Mouse (Mus musculus): ENCODE measurements at regions not wholly inside any gene's neighbourhood (a gene's known extent, or its start where the extent isn't known, plus 50 kb on each side); places are given as distances from the start of the nearest gene placed in this dataset.
"Not testable (repeated sequence)": the region's sequence is repeated elsewhere in the genome, so short reads cannot be mapped to it uniquely, and the experiment has no call there.

DNA sequence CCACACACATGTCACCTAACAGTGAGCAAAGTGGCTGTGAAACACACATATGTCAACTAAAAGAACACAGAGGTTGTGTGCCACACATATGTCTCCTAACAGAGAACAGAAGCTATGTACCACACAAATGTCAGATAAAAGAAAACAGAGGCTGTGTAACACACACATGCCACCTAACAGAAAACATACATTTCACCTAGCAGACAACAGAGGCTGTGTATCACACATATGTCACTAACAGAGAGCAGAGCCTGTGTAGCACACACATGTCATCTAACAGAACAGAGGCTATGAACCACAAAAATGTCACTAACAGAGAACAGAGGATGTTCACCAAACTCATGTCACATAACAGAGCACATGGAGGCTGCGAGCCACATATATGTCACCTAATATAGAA, 103.6 kb upstream of the Thrb start:
- Histone ChIP-seq H3K9me3 (ENCODE audit: control insufficient read depth, low read length) (no peaks in the 10 kb centered on the region), H3K4me3 (ENCODE audit: insufficient read depth in 1 of 2, low read depth in 2 of 2, low read length in 2 of 2) (no peak overlapping the region), H3K27ac (no peak overlapping the region), H3K4me2 (ENCODE audit: low read depth) (no peak overlapping the region), H3K27me3 (ENCODE audit: control insufficient read depth, insufficient read depth, low read length) (no peaks in the 10 kb centered on the region), H3K36me3 (replicated peaks; ENCODE audit: control insufficient read depth, insufficient read depth, low read depth) (no peaks in the 10 kb centered on the region), H3K9ac (replicated peaks) (no peak overlapping the region), H3K4me1 (replicated peaks; ENCODE audit: control insufficient read depth in 2 of 2, insufficient read depth in 2 of 2, low read length in 1 of 2) (no peaks in the 10 kb centered on the region)
- TF ChIP-seq EP300 (IDR thresholded peaks at IDR 0.05; ENCODE audit: low read depth) (no peak), CTCF (IDR thresholded peaks at IDR 0.05; ENCODE audit: low read depth) (no peak)
- 50% methylated on average over 1 of the region's 1 CpGs for WGBS (ENCODE audit: insufficient replicate concordance)
- DNase-seq (ENCODE audit: low read depth in 3 of 3, low spot score in 3 of 3) (no peak), ATAC-seq (ENCODE audit: insufficient read depth) (no peak)

DNA sequence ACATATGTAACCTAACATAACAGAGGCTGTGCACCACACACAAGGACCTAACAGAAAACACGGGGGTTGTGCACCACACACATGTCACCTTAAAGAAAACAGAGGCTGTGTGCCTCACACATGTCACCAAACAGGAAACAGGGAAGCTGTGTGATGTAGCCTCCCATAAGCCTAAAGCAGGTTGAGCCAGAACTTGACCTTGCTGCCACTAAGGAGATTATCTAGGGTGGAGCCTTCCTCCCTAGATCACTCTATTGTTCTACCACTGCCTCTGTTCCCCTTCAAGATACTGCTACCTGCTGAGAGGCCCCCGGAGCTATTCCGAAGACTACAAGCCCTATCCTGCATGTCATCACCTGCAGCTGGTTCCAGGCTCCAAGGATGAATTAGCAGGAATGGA, 100.1 kb upstream of the Thrb start:
- not testable (repeated sequence) for H3K36me3 ChIP-seq (replicated peaks; ENCODE audit: control insufficient read depth, insufficient read depth, low read depth); ATAC-seq (ENCODE audit: insufficient read depth); H3K9ac ChIP-seq (replicated peaks); H3K9me3 ChIP-seq (ENCODE audit: control insufficient read depth, low read length); H3K27me3 ChIP-seq (ENCODE audit: control insufficient read depth, insufficient read depth, low read length); H3K4me2 ChIP-seq (ENCODE audit: low read depth); DNase-seq (ENCODE audit: low read depth in 3 of 3, low spot score in 3 of 3); H3K4me3 ChIP-seq (ENCODE audit: insufficient read depth in 1 of 2, low read depth in 2 of 2, low read length in 2 of 2); H3K27ac ChIP-seq; H3K4me1 ChIP-seq (replicated peaks; ENCODE audit: control insufficient read depth in 2 of 2, insufficient read depth in 2 of 2, low read length in 1 of 2)
- WGBS (ENCODE audit: insufficient replicate concordance), result 38% methylated on average over 3 of the region's 3 CpGs

DNA sequence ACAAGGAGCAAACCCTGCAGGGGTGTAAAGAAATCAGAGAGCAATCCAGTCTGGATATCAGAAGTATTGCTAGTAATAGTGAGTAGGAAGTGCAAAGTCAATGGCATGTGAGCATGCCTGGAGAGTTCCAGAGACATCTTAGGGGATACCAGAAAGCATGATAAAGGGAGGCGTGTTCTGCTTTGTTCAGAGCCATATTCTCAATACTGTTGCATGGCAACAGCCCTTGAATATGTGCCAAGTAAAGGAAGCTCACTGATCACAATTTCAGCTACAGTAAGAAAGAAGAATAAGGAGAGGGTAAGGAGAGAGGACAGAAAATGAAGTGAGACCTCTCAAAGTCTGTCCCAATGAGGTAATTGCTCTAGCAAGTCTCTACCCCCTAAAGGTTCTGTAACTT, 92.1 kb upstream of the Thrb start:
- no peaks in the 10 kb centered on the region for H3K4me1 ChIP-seq (replicated peaks; ENCODE audit: control insufficient read depth in 2 of 2, insufficient read depth in 2 of 2, low read length in 1 of 2)
- H3K27me3 ChIP-seq (ENCODE audit: control insufficient read depth, insufficient read depth, low read length), result no peaks in the 10 kb centered on the region
- H3K27ac ChIP-seq, result no peak overlapping the region
- H3K36me3 ChIP-seq (replicated peaks; ENCODE audit: control insufficient read depth, insufficient read depth, low read depth), result no peaks in the 10 kb centered on the region
- no peak overlapping the region for H3K9ac ChIP-seq (replicated peaks)
- no peak overlapping the region for H3K4me2 ChIP-seq (ENCODE audit: low read depth)
- no peak overlapping the region for H3K4me3 ChIP-seq (ENCODE audit: insufficient read depth in 1 of 2, low read depth in 2 of 2, low read length in 2 of 2)
- DNase-seq (ENCODE audit: low read depth in 3 of 3, low spot score in 3 of 3) (no peak), ATAC-seq (ENCODE audit: insufficient read depth) (no peak)
- H3K9me3 ChIP-seq (ENCODE audit: control insufficient read depth, low read length), result no peaks in the 10 kb centered on the region
- TF ChIP-seq EP300 (IDR thresholded peaks at IDR 0.05; ENCODE audit: low read depth) (no peak), CTCF (IDR thresholded peaks at IDR 0.05; ENCODE audit: low read depth) (no peak)
- WGBS (ENCODE audit: insufficient replicate concordance), result 58% methylated on average over 1 of the region's 1 CpGs

DNA sequence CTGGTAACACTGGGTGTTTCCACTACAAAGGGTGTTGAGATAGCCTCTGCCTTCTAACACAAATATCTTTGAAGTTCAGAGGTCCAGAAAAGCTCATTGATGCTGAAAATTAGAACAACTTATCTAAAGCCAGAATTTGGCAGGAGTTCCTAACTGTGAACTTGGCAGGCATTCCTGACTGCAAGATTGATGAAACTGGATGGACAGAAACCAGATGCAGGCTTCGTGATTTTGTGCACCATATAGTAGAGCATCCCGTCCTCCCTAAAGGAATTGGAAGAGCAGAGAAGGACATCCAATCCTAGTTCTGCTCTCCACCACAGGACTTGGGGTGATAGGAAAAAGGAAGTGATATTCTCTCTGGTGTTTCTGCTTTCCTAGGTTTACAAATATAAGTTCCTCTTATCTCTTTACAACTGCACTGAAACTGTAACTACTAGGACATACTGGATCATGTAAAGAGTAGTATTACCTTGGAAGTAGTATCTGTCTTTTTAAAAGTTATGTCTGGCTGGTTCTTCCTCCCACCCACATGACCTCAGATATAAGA, 90.9 kb upstream of the Thrb start:
- WGBS (ENCODE audit: insufficient replicate concordance), result 54% methylated on average over 2 of the region's 2 CpGs
- Histone ChIP-seq H3K4me1 (replicated peaks; ENCODE audit: control insufficient read depth in 2 of 2, insufficient read depth in 2 of 2, low read length in 1 of 2) (no peaks in the 10 kb centered on the region), H3K27me3 (ENCODE audit: control insufficient read depth, insufficient read depth, low read length) (no peaks in the 10 kb centered on the region), H3K4me3 (ENCODE audit: insufficient read depth in 1 of 2, low read depth in 2 of 2, low read length in 2 of 2) (no peak overlapping the region), H3K9me3 (ENCODE audit: control insufficient read depth, low read length) (no peaks in the 10 kb centered on the region), H3K36me3 (replicated peaks; ENCODE audit: control insufficient read depth, insufficient read depth, low read depth) (no peaks in the 10 kb centered on the region), H3K27ac (no peak overlapping the region), H3K4me2 (ENCODE audit: low read depth) (no peak overlapping the region), H3K9ac (replicated peaks) (no peak overlapping the region)
- DNase-seq (ENCODE audit: low read depth in 3 of 3, low spot score in 3 of 3), result no peak
- ATAC-seq (ENCODE audit: insufficient read depth), result no peak
- TF ChIP-seq CTCF (IDR thresholded peaks at IDR 0.05; ENCODE audit: low read depth) (no peak), EP300 (IDR thresholded peaks at IDR 0.05; ENCODE audit: low read depth) (no peak)

DNA sequence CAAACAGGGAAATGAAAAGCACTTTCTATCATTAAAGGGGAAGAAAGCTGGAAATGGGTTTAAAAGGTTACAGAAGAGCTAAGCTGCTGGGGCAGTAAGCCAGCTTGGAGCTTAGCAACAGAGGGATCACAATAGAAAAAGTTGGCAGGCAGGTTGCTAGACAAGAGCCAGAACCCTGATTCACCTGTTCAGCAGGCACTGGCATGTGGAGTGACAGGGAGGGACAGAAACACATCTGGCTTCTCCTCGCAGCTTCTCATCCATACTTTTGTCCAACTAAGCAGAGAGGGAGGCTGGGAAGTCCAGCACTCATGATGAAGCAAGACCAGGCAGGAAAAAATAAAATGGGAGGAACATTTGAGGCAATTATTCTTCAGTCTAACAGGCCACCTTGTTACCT, 81.3 kb upstream of the Thrb start:
- Histone ChIP-seq H3K4me2 (ENCODE audit: low read depth) (no peak overlapping the region), H3K4me3 (ENCODE audit: insufficient read depth in 1 of 2, low read depth in 2 of 2, low read length in 2 of 2) (no peak overlapping the region), H3K9ac (replicated peaks) (no peak overlapping the region), H3K27me3 (ENCODE audit: control insufficient read depth, insufficient read depth, low read length) (no peaks in the 10 kb centered on the region), H3K36me3 (replicated peaks; ENCODE audit: control insufficient read depth, insufficient read depth, low read depth) (no peaks in the 10 kb centered on the region), H3K4me1 (replicated peaks; ENCODE audit: control insufficient read depth in 2 of 2, insufficient read depth in 2 of 2, low read length in 1 of 2) (no peaks in the 10 kb centered on the region), H3K27ac (no peak overlapping the region), H3K9me3 (ENCODE audit: control insufficient read depth, low read length) (no peaks in the 10 kb centered on the region)
- DNase-seq (ENCODE audit: low read depth in 3 of 3, low spot score in 3 of 3) (no peak), ATAC-seq (ENCODE audit: insufficient read depth) (no peak)
- WGBS (ENCODE audit: insufficient replicate concordance), result 30% methylated on average over 1 of the region's 1 CpGs
- no peak for TF ChIP-seq CTCF (IDR thresholded peaks at IDR 0.05; ENCODE audit: low read depth)
- no peak for TF ChIP-seq EP300 (IDR thresholded peaks at IDR 0.05; ENCODE audit: low read depth)

DNA sequence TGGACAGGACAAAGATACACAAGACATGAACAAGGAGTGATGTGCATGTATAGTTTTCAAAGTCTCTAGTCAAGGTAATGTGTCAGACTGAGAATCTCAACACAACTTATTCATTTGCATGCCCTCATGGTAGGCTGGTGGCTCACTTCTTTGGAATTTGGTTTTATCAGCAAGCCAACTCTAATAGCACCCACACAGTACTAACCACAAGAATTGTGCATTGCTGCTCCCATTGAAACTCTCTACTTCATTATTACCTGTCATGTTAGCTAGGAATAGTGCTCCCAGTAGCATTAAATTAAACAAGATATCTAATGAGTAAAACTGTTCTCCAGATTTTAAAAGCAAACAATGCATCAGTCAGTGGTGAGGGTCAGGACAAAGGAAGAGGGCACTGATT, 70.5 kb upstream of the Thrb start:
- H3K9me3 ChIP-seq (ENCODE audit: control insufficient read depth, low read length), result no peaks in the 10 kb centered on the region
- no peak overlapping the region for H3K9ac ChIP-seq (replicated peaks)
- DNase-seq (ENCODE audit: low read depth in 3 of 3, low spot score in 3 of 3) (no peak), ATAC-seq (ENCODE audit: insufficient read depth) (no peak)
- H3K4me1 ChIP-seq (replicated peaks; ENCODE audit: control insufficient read depth in 2 of 2, insufficient read depth in 2 of 2, low read length in 1 of 2), result no peaks in the 10 kb centered on the region
- H3K4me2 ChIP-seq (ENCODE audit: low read depth), result no peak overlapping the region
- no peak for TF ChIP-seq EP300 (IDR thresholded peaks at IDR 0.05; ENCODE audit: low read depth)
- TF ChIP-seq CTCF (IDR thresholded peaks at IDR 0.05; ENCODE audit: low read depth), result no peak
- no peaks in the 10 kb centered on the region for H3K27me3 ChIP-seq (ENCODE audit: control insufficient read depth, insufficient read depth, low read length)
- no peak overlapping the region for H3K27ac ChIP-seq
- H3K4me3 ChIP-seq (ENCODE audit: insufficient read depth in 1 of 2, low read depth in 2 of 2, low read length in 2 of 2), result no peak overlapping the region
- H3K36me3 ChIP-seq (replicated peaks; ENCODE audit: control insufficient read depth, insufficient read depth, low read depth), result no peaks in the 10 kb centered on the region
